Mouse (Mus musculus): ENCODE results near the gene Lat2. TPM values are rescaled to one million over a fixed set of nuclear protein-coding genes. Genes with fewer than 3 reads are reported as not detected.

The Lat2 gene
- total RNA-seq, 4 experiments from 2014 or later = 4.8 to 11.3 (median 8.0) TPM

- no peak for DNase-seq
Measured at GRCm38 (mm10) chr5:134568964-134569491, 45.8 kb downstream of the Lat2 start.

DNA sequence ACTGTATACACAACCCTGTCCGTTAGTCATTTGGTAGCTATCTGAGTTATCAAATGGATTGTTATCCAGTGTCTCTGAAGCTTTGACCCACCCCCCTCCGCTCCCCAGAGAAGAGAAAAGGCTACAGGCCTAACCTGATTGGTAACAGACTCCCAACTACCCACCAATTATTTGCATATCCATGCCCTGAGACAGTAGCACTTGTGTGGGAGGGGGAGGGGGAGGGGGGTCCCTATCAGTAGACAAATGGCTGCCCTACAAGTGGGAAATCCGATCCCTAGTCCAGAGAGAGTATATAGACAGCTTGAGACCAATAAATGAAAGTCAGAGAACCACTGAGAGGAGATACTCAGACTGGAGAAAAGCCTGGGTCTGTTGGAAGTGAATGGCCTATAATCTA lies 46.8 kb downstream of the Lat2 start:
- no peak for DNase-seq

GRCm38 (mm10) chr5:134567445-134567844 lies 47.4 kb downstream of the Lat2 start:
- DNase-seq = no peak

- no peak for DNase-seq
Measured at GRCm38 (mm10) chr5:134565696-134566095, 49.1 kb downstream of the Lat2 start.

GRCm38 (mm10) chr5:134564272-134564671 lies 50.6 kb downstream of the Lat2 start:
- no peak for DNase-seq

DNA sequence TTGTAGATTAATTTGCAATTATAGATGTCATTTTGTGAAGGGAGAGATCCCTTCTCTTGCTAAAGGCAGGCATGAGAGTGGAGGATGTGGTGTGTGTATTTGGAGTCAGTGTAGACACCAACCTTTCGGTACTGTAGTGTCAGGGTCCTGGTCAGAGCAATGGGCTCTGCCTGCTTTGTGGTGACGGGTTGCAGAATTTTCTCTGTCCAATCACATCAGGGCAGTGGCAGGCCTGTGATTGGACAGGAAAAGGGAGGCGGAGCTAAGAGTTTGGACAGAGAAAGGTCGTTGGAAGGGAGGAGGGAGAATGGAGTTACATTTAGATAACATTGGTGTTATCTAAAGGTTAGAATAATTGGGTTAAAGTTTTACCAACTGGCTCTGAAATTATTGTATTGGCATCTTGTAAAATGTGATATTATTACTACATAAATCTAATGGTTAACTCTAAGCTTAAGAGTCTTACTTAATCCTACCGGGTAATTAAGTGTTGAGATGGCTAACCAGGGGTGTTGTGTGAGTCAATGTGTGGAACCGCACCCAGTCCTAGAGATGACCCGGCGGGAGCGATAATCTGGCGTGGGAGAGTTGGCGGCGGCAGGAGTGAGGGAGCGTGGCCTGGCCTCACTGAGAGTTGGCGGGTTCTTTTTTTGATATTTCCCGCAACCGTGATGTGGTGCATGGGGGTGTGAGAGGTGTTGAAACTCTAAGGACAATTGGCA lies 54.2 kb downstream of the Lat2 start:
- no peak for DNase-seq

DNA sequence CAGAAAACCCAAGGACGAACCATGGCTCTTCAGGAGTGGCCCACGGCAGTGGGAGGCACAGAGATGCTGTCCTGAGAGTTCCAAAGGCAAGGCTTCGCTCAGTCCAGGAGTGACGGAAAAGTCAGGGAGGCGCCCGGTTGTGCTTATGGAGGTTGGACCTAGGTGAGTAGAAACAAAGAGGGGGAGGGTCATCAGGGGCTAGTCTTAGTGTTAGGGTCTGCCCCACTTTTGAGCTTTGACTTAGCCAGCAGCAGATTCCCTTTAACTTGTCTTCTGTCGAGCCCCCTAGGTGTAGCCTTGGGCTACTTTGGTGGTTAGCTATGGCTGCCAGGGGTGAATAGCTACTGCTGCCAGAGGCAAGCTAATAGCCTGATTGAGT lies 54.8 kb downstream of the Lat2 start, which contains the start of gene Syna:
TSS of gene Syna (minus strand) at position 101 of the 379 bp plus-strand sequence.
- no peak for DNase-seq

- peak; percentile 84 for DNase-seq
Measured at GRCm38 (mm10) chr5:134555463-134556164, 59.2 kb downstream of the Lat2 start.

DNA sequence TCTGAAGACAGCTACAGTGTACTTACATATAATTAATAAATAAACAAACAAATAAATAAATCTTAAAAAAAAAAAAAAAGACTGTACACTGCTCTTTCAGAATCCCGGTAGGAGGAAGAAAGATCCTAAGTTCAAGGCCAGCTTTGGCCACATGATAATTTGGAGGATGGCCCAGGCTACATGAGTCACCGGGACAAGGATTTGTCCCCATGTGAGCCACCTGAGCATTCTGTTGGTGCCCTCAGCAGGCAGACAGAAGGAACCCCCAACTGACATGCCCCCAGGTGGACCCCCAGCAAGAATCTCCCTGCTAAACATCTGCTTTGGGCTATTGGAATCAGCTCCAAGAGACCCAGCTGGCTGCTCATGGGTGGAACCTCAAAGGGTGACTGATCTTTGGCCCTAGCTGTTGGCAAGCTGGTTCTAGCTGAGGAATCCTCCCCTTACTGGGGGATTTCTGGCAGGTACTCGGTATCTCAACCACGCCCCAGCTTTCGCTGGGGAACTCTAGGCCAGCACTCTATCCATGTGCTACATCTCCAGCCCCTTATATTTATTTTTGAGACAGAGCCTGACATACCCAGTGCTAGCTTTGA lies 60.8 kb downstream of the Lat2 start:
- peak; percentile 75 for DNase-seq

GRCm38 (mm10) chr5:134552110-134552972 lies 62.5 kb downstream of the Lat2 start, which contains the start of gene Clip2:
TSS of gene Clip2 (minus strand) at chr5:134552434.
- peak; percentile 97 for DNase-seq

GRCm38 (mm10) chr5:134551233-134552109 lies 63.4 kb downstream of the Lat2 start:
- peak; percentile 43 for DNase-seq

- DNase-seq = no peak
Measured at GRCm38 (mm10) chr5:134550836-134551232, 64.0 kb downstream of the Lat2 start.

Small RNA genes lying within 50 kb of the gene (microRNA-seq; reads per million reads assigned to microRNA genes)
- gene Mir7228 = 0 to 0.17 reads per million in 2 experiments

Other genes with a start within 250 kb of the Lat2 start
- gene Gtf2ird1, start 158.3 kb downstream of the Lat2 start, total RNA-seq (2022) = 10 to 100 TPM; 46.0 to 93.0 (median 63.1) TPM
- gene Clip2, start 62.6 kb downstream of the Lat2 start, total RNA-seq (2022) = 10 to 100 TPM; 18.8 to 28.2 (median 22.9) TPM
- gene Syna, start 54.9 kb downstream of the Lat2 start, total RNA-seq (2022) = not detected
- 10 to 100 TPM; 39.8 to 56.8 (median 46.2) TPM for gene Rfc2, start 33.7 kb downstream of the Lat2 start, total RNA-seq (2022)
- 100 to 1,000 TPM; 241 to 258 (median 257) TPM for gene Eif4h, start 24.5 kb upstream of the Lat2 start, total RNA-seq (2022)
- gene Limk1, start 73.6 kb upstream of the Lat2 start, total RNA-seq (2022) = 10 to 100 TPM; 22.4 to 25.4 (median 23.7) TPM
- 10 to 100 TPM in 2 of 4 experiments, 1 to 10 TPM in 2; 6.8 to 12.7 (median 9.7) TPM for gene Eln, start 132.3 kb upstream of the Lat2 start, total RNA-seq (2022)